Mouse (Mus musculus) adrenal gland, postnatal 25 days (tissue): ENCODE measurements at regions not wholly inside any gene's neighbourhood (a gene's known extent, or its start where the extent isn't known, plus 50 kb on each side); places are given as distances from the start of the nearest gene placed in this dataset.

Experiments
- DNase-seq: peaks from one replicate; pipeline ENCODE4 v3.0.0; 2021; ENCODE audit warnings: mixed read lengths

DNA sequence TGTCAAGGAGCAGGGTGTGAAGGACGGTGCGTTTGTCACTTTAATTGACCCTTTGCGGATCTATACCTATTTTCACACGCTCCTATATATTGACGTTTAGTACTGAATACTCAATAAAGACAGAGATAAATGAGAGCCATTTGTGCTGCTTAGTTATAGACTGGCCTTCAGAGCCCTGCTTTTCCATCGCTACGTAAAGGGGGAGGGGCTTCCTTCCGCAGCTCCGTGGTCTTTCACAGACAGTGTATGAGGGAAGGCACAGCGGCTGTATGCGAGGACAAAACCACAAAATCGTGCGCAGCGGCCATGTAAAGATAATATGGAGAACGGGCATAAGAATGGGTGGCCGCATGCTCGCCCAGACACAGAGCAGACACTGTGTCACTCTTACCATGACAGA is 58.4 kb upstream of the Pced1b start:
- no peak for DNase-seq

DNA sequence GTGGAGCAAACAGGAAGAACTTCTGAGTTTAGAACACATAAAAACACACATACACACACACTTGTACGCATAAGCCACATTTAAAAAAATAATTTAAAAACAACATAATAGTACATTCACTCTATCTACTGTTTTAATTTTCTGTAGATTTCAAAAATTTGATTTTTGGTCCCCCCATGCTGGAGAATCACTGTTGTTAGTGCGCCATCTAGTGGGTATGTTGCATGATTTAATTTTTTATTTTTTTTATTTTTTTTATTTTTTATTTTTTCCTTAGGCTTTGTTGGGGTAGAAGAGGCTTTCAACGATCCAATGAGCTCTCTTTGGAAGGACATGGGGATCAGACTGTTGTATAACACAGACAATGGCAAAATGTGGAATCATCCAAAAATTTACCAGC is 59.1 kb upstream of the Pced1b start:
- no peak for DNase-seq

GRCm38 (mm10) chr15:97186034-97186433 is 60.9 kb upstream of the Pced1b start:
- DNase-seq = no peak

- no peak for DNase-seq
Observed at GRCm38 (mm10) chr15:97182617-97183038, 64.3 kb upstream of the Pced1b start.

- no peak for DNase-seq
Observed at GRCm38 (mm10) chr15:97180970-97181669, 65.8 kb upstream of the Pced1b start.

DNA sequence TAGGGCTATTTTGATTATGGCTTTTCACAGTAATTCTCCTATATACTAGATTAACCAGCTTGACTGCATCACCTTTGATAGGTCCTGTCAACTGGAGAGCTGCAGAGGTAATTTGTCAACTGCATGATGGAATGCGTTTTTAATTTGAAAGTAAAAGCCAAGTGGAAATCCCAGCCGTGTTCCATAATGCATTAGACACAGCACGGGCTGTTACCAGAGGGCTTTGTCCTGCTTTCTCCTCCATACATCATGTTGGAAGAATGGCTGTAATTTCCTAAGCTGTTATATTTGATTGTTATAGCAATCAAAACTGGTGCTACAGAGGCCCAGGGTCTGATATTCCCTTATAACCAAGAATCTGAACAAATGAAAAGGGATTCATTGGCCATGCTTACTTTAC is 68.6 kb upstream of the Pced1b start:
- no peak for DNase-seq

- no peak for DNase-seq
Observed at GRCm38 (mm10) chr15:97177806-97178205, 69.1 kb upstream of the Pced1b start.

- no peak for DNase-seq
Observed at GRCm38 (mm10) chr15:97174989-97175388, 71.9 kb upstream of the Pced1b start.

DNA sequence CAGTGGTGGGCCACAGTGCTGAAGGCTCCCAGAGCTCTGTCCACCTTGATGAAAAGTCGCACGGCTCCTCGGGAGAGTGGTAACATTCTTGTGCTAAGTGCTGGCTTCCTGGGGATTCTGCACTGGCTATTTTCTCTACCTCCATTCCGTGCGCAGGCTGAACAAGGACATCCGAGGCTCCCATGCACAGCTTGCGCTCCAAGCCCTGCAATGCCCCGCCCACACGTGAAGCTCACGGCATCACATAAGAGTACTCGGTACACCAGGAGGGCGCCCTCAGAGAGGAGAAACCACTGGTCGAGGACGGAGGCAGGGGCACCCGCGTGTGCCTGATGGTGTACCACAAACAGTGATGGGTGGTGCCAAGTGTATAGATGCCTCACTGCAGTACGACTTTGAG is 73.7 kb upstream of the Pced1b start:
- no peak for DNase-seq

DNA sequence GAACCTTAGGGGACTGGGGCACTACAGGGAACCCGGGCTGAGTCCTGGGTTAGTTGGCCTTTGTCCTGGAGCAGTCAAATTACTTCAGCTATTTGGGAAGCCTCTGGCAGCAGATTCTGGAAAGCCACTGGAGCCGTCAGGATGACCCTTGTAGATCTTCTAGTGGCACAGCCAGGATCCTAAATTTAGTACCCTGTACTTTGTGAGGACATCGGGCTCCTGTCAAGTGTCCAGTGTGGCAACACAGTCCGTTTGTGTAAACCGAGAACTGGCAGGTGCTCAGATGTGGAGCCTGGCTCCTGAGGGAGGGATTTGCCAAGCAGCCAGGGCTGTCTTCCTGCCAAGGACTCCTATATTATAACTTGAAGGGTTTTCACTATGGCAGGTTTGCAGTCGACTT is 76.8 kb upstream of the Pced1b start:
- no peak for DNase-seq

DNA sequence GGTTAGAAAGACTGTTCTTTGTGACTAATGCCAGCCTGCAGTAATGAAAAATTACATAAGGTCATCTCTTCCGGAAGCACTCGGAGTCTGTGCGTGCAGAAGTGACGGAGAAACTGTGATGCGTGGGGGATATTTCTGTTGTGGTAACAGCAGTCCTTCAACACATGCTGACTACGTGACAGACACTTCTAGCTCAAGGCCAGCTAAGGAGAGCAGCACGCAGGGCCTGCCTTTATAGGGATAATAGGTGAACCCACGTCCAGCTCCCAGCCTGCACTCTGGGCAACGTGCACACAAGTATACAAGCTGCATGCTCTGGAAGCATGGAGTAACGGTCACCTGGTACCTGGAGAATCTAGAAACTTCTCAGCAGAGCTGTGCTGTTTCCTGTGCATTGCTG is 77.5 kb upstream of the Pced1b start:
- DNase-seq = no peak

GRCm38 (mm10) chr15:97167116-97167515 is 79.8 kb upstream of the Pced1b start:
- no peak for DNase-seq

GRCm38 (mm10) chr15:97164616-97165015 is 82.3 kb upstream of the Pced1b start:
- no peak for DNase-seq

GRCm38 (mm10) chr15:97163971-97164370 is 82.9 kb upstream of the Pced1b start:
- no peak for DNase-seq

GRCm38 (mm10) chr15:97163090-97163489 is 83.8 kb upstream of the Pced1b start:
- DNase-seq = no peak

GRCm38 (mm10) chr15:97162305-97162704 is 84.6 kb upstream of the Pced1b start:
- DNase-seq = no peak

GRCm38 (mm10) chr15:97161530-97161929 is 85.4 kb upstream of the Pced1b start:
- DNase-seq = no peak

DNA sequence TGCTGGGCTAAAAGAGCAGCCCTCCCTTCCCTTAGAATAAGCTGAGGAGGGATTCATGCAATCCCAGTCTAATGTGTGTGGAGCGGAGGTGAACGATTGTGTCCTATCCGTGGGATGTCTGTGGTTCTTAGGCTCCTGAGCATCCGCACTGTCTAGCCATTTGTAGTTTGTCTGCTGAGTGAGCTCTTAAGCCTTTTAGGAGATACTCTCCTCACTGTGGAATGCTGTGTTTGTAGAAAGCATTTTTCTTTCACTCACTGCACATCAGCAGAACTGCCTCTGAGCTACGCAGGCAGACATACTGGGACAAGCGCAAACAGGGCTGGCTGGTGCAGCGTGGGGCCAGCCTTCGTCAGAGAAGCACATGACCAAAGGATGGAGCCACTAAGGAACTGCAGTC is 94.6 kb upstream of the Pced1b start:
- no peak for DNase-seq

DNA sequence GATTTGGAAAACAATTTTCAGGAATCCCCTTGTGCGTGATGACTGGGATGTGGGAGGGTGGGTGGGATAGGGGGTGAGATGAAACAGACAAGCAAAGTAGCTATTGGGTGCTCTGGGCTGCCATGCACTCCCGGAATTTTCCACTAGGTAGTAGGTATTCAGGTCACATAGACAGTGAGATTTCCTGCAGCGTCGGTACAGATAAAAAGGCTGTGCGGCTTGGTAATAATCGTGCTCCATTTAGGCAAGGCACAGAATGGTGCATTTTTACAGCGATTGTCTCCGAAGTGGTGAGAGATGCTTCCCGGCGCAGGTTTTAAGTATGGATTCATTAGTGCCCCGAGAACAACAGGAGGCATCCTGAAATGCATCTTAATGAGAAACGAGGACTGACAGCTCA is 95.1 kb upstream of the Pced1b start:
- DNase-seq = no peak

GRCm38 (mm10) chr15:97150983-97151735 is 95.4 kb upstream of the Slc38a4 start:
- no peak for DNase-seq

- DNase-seq = no peak
Observed at GRCm38 (mm10) chr15:97141958-97142357, 86.2 kb upstream of the Slc38a4 start.

DNA sequence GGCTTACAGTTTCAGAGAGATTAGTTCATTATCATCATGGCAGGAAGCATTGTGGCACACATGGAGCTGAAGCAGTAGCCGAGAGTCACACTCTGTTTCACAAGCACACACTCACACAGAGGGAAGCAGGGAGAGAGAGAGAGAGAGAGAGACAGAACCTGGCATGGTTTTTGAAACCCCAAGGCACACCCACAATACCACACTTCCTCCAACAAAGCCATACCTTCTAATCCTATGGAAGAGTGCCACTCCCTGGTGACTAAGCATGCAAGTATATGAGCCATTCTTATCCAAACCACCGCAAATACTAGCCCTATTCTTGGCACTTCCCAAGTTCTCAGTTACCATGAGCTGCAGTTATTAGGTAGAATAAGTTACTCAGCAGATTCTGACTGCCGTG is 82.5 kb upstream of the Slc38a4 start:
- DNase-seq = no peak

GRCm38 (mm10) chr15:97135291-97135690 is 79.5 kb upstream of the Slc38a4 start:
- peak; percentile 20 for DNase-seq

- no peak for DNase-seq
Observed at GRCm38 (mm10) chr15:97127771-97128170, 72.0 kb upstream of the Slc38a4 start.
